Mouse (Mus musculus): ENCODE measurements around the gene Tnfrsf4.

DNA sequence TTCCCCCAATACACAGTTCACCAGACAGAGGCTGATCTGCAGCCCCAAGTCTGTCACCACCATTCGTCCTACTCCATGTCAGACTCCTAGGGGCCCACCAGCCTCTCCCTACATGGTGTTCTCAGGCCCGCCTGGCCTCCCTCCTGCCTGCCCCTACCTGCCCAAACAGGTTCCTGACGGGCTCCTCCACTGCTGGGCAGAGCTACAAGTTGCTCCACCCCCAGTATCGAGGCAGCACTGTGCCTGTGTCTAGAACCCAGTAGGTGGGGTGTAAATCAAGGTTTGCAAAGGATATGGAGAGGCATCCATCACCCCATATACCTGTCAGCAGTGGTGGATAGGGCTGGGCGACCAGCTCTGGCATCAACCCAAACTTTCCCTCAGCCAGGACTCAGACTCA is 45.6 kb downstream of the Tnfrsf4 start, which contains the start of gene Ttll10:
- TF ChIP-seq CTCF (IDR thresholded peaks at IDR 0.05; ENCODE audit: extremely low read depth, insufficient read depth, insufficient read length, insufficient replicate concordance) (no peak), POLR2A (IDR thresholded peaks at IDR 0.05; ENCODE audit: low read depth, low read length) (no peak)

Measured in spleen, adult 2 months (tissue).